Mouse (Mus musculus) spleen, postnatal 10 days (tissue): ENCODE measurements around the gene Scamp4.
"Not testable (repeated sequence)": the region's sequence is repeated elsewhere in the genome, so short reads cannot be mapped to it uniquely, and the experiment has no call there.

ENCODE experiments used
- DNase-seq, 2 experiments: peaks; one replicate each; pipeline ENCODE4 v3.0.0; 2021 to 2022; ENCODE audit warnings: low spot score in 2 of 2

The Scamp4 gene

DNA sequence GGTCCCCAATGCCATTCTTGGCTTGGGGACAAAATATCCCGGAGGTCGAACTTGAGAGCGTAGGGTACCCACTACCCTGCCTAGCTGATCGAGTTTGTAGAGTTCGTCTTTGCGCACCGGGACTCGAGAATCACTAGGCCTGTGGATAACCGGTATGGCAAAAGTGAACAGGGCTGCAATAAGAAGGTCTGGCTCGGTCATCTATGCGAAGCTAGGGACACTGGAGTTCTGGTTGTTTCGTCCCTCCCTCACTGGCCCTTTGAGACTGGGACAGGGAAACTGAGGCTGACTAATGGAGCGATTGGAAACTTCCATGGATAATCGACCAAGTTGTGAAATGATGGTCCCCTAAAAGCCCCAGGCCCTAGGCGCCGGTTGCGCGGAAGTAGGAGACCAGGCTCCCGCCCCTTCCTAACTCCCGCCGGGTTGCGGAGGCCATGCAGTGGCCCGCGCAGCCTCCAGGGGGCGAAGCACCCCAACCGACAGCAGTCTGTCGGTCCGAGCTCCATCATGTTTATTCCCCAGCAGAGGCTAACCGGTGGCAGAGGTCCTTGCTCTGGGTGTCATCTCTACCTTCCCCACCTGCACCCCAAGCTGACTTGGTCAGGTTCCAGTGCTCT is 24.4 kb upstream of the Scamp4 start:
- peak; percentile 89 to 92 for DNase-seq

- peak; percentile 74 to 88 for DNase-seq
These were observed 23.8 kb upstream of the Scamp4 start for GRCm38 (mm10) chr10:80578911-80579310.

- no peak for DNase-seq
These were observed 19.6 kb upstream of the Scamp4 start for GRCm38 (mm10) chr10:80583047-80583446.

GRCm38 (mm10) chr10:80584045-80584488 is 18.6 kb upstream of the Scamp4 start:
- DNase-seq: peak in 1 of 2 experiments; percentile 64

- no peak for DNase-seq
These were observed 17.8 kb upstream of the Scamp4 start for GRCm38 (mm10) chr10:80584642-80585552.

DNA sequence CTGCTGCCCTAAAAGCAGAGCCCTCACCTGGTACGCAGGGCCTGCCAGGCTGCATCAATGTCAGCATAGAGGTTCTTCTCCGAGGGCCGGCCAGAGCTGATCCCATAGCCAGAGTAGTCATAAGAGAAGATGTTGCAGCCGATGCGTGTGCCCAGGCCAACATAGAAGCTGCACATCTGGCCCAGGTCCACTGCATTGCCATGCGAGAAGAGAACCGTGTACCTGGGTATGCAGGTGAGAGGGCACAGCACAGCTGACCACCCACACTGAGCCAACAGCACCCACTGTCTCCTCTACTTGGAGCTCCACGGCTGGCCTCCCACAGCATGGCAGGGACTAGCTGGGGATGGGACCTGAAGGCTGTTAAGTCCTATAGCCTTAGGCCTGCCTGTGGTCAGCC is 17.1 kb upstream of the Scamp4 start:
- DNase-seq: no peak

DNA sequence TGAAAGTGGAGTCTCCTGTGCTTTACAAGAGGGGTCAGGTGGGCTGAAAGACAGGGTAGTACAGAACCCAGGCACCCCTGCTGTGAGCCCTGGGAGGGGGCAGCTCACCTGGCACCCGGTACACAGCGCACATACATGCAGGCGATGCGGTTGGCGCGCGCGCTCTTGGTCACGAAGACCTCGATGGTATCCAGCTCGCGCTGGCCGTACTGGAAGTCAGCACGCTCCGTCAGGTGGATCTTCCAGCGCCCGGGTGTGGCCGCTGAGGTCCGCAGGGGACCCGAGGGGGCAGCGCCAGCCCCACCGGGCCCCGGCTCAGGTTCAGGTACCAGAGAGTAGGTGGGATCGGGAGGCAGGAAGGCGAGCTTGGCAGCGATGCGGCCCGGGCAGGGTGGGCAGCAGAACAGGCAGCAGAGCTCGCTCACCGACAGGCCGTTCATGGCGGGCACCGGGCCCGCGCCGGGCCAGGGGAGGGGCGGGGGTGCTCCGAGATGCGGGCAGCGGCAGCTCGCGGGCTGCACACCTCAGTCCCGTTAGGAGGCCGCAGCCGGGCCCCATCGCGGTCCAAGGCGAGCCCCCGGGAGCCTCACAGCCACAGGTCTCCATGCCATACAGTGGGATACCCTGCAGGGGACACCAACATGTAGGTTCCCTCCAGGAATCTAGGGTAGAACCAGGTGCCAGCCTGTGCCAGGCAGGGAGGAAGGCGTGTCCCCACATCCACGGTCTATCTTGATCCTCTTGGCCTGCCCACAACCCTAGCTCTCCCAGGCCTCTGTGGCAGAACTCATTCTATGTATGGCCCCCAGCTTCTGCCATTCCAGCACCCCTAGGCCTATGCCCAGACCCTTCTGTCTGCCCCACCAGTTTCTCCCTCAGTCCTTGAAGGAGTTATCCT is 16.0 kb upstream of the Scamp4 start:
- DNase-seq: no peak

DNA sequence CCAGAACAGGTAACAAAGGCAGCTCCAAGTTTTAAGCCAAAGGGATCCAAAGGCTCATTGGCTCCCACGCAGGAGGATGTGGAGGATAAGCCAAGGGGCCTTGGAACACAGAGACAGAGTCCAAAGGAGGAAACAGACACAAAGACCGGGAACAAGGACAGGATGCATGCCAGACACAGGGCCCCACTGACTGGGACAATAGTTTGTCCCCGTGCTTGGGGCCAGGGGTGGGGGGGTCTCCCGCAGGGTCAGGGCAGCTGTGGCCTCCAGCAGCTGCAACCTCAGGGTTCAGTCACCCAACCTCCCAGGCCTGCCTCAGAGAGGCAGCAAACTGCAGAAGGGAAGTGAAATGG is 15.4 kb upstream of the Scamp4 start:
- DNase-seq: no peak

GRCm38 (mm10) chr10:80589127-80589878 is 13.4 kb upstream of the Scamp4 start:
- DNase-seq: peak; percentile 49 to 76

- peak; percentile 91 to 98 for DNase-seq
These were observed 12.5 kb upstream of the Scamp4 start, which contains the start of gene Abhd17a for GRCm38 (mm10) chr10:80589879-80590854. Abhd17a (minus strand) TSS chr10:80590341.

DNA sequence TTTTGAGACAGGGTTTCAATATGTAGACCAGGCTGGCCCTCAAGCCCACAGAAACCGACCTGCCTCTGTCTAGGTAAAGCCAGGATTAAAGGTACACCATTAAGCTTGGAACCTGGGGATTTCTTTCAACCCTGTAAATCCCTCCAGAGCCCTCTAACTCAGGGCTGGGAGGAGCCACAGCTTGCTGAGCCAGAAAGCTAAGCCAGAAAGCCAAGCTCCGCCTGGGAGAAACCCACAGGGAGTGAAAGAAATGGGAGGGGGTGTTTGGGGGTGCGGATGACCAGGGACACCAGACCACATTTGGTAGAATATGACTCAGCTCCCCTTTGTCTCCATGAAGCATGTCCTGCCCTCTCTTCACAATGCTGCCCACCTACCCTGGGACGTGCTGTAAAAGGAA is 6.4 kb upstream of the Scamp4 start:
- no peak for DNase-seq

GRCm38 (mm10) chr10:80603364-80603763 is 692 bp downstream of the Scamp4 start:
- peak in 1 of 2 experiments; percentile 29 for DNase-seq

- DNase-seq: peak; percentile 55 to 84
These were observed 1.4 kb downstream of the Scamp4 start for GRCm38 (mm10) chr10:80604001-80604509.

DNA sequence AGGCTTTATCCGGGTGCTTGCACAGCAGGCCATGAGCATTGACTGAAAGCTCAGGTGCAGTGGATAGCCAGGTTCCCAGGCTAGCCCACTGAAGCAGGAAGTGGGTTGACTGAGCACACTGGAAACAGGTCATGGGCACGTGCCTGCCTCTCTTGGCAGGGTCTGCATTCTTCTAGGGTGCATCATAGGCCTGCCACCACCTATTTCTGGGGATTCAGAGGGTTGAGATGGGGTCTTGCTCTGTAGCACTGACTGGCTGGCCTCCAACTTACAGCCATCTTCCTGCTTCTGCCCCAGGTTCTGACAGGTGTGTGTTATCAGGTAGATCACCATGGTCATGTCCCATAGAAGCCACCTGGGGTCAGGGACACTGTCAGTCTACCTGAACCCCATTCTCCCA is 2.3 kb downstream of the Scamp4 start:
- DNase-seq: no peak

DNA sequence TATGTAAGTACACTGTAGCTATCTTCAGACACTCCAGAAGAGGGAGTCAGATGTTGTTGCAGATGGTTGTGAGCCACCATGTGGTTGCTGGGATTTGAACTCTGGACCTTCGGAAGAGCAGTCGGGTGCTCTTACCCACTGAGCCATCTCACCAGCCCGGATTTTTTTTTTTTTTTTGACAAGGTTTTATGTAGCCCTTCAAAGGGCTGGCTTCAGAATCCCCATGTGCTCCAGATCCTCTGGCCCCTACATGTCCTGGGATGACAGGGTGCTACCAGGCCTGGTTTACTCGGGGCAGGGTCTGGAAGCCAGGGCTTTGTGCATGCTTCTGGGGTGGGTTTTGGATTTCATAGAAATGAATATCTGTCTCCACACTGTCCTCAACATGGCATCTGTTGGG is 3.0 kb downstream of the Scamp4 start, which contains the start of gene Gm49322:
Gm49322 (plus strand) TSS at position 301 of the 400 bp plus-strand sequence.
- DNase-seq: not testable (repeated sequence)

GRCm38 (mm10) chr10:80606306-80606705 is 3.6 kb downstream of the Scamp4 start:
- DNase-seq: peak in 1 of 2 experiments; percentile 30

- DNase-seq: no peak
These were observed 4.2 kb downstream of the Scamp4 start for GRCm38 (mm10) chr10:80606737-80607350.

- no peak for DNase-seq
These were observed 5.8 kb downstream of the Scamp4 start for GRCm38 (mm10) chr10:80608435-80608834.

- no peak for DNase-seq
These were observed 6.7 kb downstream of the Scamp4 start for GRCm38 (mm10) chr10:80609269-80609924.
